Mouse (Mus musculus) heart, adult 2 months (tissue): Measurements from ENCODE around the gene Tex19.1.
A peak's percentile ranks its signal among the peaks of the same experiment; 100 is the strongest.

Source experiments
- CTCF ChIP-seq: fragments of 200-600 bp; IDR thresholded peaks from 2 replicates; pipeline ENCODE4 v1.8.1; 2022; ENCODE audit warnings: antibody characterized with exemption, mild to moderate bottlenecking, moderate library complexity
- POLR2A ChIP-seq: fragments of 200-500 bp; IDR thresholded peaks from 2 replicates; pipeline ENCODE4 v1.6.1; 2011; ENCODE audit warnings: mild to moderate bottlenecking, low read depth, low read length, control low read depth; ENCODE audit not compliant: insufficient read depth

GRCm38 (mm10) chr11:121126395-121126794 is 19.5 kb upstream of the Tex19.1 start:
- TF ChIP-seq CTCF: peak; percentile 50
- no peak for TF ChIP-seq POLR2A
